Mouse (Mus musculus) adrenal gland, postnatal 0 days (tissue): ENCODE results near the gene Gm45783. TPM values are rescaled to one million over a fixed set of nuclear protein-coding genes. Genes with fewer than 3 reads are reported as not detected.

Experiments
- microRNA-seq: library from miRNA; unstranded; fragments of <30 nt; microRNA quantifications from one replicate; pipeline ENCODE4, GENCODE M21; 2016; ENCODE audit warnings: borderline replicate concordance; ENCODE audit not compliant: insufficient number of aligned reads
- polyA plus RNA-seq: library from polyadenylated mRNA; unstranded; fragments of >200 nt; fragmentation: Nextera tagmentation; extraction: Ambion mirVana; gene quantifications from 2 replicates; pipeline ENCODE4 v1.2.1, GENCODE M21; 2015

Gm45783 gene
- 1.1 TPM in 2 replicates for polyA plus RNA-seq

DNA sequence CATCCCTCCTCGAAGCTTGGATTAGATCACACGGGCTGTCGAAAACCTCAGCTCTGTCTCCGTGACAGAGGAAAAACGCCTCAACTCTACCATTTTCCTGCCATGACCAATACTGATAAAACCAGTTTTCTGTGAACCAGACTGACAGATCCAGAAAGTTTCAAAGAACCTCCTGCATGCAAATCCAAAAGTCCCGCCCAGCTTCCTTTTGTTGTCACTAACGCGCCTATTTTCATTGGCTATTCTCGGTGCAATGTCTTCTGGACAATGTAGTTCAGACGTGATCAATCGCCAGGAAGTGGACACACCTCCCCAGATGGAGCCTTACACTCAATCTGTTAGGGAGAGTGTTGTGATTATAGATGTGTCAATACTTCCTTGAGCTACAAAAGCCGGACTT, at the start of gene Gm45783:
Gene Gm45783, minus strand, starts transcription at position 143 of the 400 bp plus-strand sequence.

DNA sequence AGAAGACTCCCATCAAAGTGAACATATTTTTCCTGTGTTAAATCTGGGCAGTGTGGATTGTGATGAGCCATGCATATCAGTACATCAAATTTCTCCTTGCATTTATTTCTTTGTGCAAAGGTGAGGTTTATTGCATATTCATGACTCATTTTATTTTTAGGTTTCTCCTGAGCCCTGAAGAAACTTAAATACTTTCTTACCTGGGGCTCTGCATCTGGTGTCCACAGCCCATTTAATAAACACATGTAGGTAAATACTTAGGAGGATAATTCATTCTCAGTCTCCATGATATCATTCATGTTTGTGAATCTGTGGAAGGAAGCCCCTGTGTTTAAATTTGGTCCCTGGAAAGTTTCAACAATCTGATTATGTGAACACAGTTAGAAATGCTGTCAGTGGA, 25.2 kb upstream of the Gm45783 start, which contains the start of gene Vmn2r31:
Gene Vmn2r31, minus strand, starts transcription at position 101 of the 400 bp plus-strand sequence.

DNA sequence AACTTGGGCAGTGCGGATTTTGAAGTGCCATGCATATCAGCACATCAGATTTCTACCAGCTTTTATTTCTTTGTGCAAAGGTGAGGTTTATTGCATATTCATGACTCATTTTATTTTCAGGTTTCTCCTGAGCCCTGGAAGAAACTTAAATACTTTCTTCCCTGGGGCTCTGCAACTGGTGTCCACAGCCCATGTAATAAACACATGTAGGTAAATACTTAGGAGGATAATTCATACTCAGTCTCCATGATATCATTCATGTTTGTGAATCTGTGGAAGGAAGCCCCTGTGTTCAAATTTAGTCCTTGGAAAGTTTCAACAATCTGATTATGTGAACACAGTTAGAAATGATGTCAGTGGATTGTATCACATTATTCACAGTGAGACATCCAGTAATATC, 36.9 kb downstream of the Gm45783 start, which contains the start of gene Vmn2r30:
Gene Vmn2r30, minus strand, starts transcription at position 101 of the 400 bp plus-strand sequence.

Small RNAs within 50 kb of the gene (microRNA-seq; reads per million reads assigned to microRNA genes)
- not detected for gene Mir5620

Other genes with a start within 250 kb of the Gm45783 start
- gene Zfp773, start 237.8 kb downstream of the Gm45783 start, polyA plus RNA-seq, result 0.51 and 0.90 TPM in 2 replicates
- gene Zfp418, start 203.2 kb downstream of the Gm45783 start, polyA plus RNA-seq, result 0.79 and 1.1 TPM in 2 replicates
- gene Zfp772, start 164.6 kb downstream of the Gm45783 start, polyA plus RNA-seq, result 3.7 and 3.8 TPM in 2 replicates
- gene Vmn2r29, start 127.2 kb downstream of the Gm45783 start, polyA plus RNA-seq, result 0.20 and 0.47 TPM in 2 replicates
- 2.6 and 4.2 TPM in 2 replicates for gene Gm45844, start 96.3 kb downstream of the Gm45783 start, polyA plus RNA-seq
- gene Clcn4, start 73.7 kb downstream of the Gm45783 start, polyA plus RNA-seq, result 46.6 and 52.5 TPM in 2 replicates
- 0.03 and 0.11 TPM in 2 replicates for gene Vmn2r30, start 37.0 kb downstream of the Gm45783 start, polyA plus RNA-seq
- gene Vmn2r31, start 25.1 kb upstream of the Gm45783 start, polyA plus RNA-seq, result not detected in 2 replicates
- gene Vmn2r32, start 105.4 kb upstream of the Gm45783 start, polyA plus RNA-seq, result not detected in 2 replicates
- not detected in 2 replicates for gene Vmn2r33, start 192.2 kb upstream of the Gm45783 start, polyA plus RNA-seq